Mouse (Mus musculus): Measurements from ENCODE around the gene Wnt6. TPM values are rescaled to one million over a fixed set of nuclear protein-coding genes. Genes with fewer than 3 reads are reported as not detected.

Wnt6 gene
- total RNA-seq, 2 experiments from 2014 or later: 2.1 to 4.7 TPM

DNA sequence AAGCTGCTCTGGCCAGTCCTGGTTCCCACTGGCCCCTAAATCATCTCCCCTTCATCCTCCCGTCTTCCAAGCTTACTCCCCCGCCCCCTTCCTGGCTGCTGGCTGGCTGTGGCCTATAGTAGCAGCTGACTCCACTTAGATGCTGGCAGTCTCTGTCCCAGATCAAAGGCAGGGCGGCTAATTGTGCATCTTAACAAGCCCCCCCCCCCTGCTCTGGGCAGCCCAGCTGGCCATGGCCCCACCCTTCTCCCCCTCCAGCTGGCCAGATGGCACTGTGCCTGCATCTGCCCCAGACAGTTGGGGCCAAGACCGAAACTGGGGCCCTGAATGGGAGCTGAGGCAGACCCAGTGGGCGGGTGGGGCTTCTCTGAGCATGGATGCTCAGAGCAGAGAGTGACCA, 25.8 kb downstream of the Wnt6 start:
- intact Hi-C loops (cut with DNase I): no loop called here
- no peak overlapping the region for H3K4me3 ChIP-seq
- peak in 1 of 2 experiments; percentile 15 for DNase-seq (ENCODE audit: extremely low spot score in 1 of 2, low spot score in 2 of 2)
- no peak for TF ChIP-seq CTCF (IDR thresholded peaks at IDR 0.05)
- no peak overlapping the region for H3K27ac ChIP-seq

DNA sequence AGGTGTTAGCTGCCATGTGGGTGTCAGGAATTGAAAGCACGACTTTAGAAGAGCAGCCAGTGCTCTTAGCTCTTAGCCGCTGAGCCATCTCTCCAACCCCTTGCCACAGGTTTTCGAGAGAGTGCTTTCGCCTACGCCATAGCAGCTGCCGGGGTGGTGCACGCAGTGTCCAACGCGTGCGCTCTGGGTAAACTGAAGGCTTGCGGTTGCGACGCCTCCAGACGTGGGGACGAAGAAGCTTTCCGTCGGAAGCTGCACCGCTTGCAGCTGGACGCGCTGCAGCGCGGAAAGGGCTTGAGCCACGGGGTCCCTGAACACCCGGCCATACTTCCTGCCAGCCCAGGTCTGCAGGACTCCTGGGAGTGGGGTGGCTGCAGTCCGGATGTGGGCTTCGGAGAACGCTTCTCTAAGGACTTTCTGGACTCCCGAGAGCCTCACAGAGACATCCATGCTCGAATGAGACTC, 28.8 kb downstream of the Wnt6 start:
- intact Hi-C loops (cut with DNase I): no loop called here
- peak; percentile 53 to 67 for DNase-seq (ENCODE audit: extremely low spot score in 1 of 2, low spot score in 2 of 2)
- Histone ChIP-seq H3K27ac (peak overlapping the region; percentile 76), H3K4me3 (peak overlapping the region; percentile 36)
- no peak for TF ChIP-seq CTCF (IDR thresholded peaks at IDR 0.05)

DNA sequence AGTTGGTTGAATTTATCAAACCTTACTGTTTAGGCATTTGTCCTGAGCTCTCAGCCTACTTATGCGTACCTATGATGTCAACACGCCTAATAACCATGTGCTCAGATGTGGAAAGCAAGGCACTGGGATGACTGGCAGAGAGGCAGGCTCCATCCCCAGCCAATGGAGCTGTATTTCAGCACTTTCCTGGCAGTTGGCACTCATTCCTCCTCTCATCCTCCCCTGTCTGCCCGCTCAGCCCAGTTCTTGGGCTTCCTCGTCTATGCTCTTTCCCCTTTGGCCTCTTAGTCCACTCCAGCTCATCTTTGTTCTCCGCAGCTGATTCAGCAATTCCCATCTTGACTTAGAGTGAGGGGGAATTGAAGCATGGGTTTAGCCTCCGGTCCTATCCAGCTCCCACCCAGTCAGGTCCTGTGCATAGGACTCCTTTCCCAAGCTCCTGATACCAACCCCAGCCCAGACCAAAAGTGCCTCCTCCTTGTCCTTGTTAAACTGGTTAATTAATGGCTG, 30.0 kb downstream of the Wnt6 start:
- DNase-seq (ENCODE audit: extremely low spot score in 1 of 2, low spot score in 2 of 2): no peak
- no peak overlapping the region; the same call in 1 of the 2 replicates for H3K27ac ChIP-seq
- no peak for TF ChIP-seq CTCF (IDR thresholded peaks at IDR 0.05)
- intact Hi-C loops (cut with DNase I): no loop called here
- H3K4me3 ChIP-seq: no peak overlapping the region

DNA sequence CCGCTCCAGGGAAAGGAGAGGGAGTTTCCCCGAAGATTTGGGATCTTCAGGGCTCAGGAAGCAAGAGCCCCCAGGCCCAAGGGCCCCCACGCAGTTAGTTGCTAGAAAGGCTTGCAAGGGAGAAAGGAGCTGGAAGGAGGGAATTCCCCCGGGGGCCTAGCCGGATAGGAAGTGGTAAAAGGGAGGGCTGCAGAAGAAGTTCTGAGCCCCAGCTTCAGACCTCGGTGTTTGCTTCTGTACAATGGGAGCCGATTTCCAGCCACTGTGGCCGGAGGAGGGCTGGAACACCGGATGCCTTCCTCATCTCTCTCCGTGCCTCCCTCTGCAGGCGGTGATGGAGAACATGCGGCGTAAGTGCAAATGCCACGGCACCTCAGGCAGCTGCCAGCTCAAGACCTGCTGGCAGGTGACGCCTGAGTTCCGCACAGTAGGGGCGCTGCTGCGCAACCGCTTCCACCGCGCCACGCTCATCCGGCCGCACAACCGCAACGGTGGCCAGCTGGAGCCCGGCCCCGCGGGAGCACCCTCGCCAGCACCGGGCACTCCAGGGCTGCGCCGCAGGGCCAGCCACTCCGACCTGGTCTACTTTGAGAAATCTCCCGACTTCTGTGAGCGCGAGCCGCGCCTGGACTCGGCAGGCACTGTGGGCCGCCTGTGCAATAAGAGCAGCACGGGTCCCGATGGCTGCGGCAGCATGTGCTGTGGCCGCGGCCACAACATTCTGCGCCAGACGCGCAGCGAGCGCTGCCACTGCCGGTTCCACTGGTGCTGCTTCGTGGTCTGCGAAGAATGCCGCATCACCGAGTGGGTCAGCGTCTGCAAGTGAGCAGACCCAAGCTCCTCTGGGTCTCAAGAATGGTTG, 31.3 kb downstream of the Wnt6 start:
- peak; percentile 76 to 82 for DNase-seq (ENCODE audit: extremely low spot score in 1 of 2, low spot score in 2 of 2)
- TF ChIP-seq CTCF (IDR thresholded peaks at IDR 0.05): peak; percentile 64
- intact Hi-C loops (cut with DNase I): no loop called here
- Histone ChIP-seq H3K4me3 (peak overlapping the region; percentile 38), H3K27ac (peak overlapping the region; percentile 88)

DNA sequence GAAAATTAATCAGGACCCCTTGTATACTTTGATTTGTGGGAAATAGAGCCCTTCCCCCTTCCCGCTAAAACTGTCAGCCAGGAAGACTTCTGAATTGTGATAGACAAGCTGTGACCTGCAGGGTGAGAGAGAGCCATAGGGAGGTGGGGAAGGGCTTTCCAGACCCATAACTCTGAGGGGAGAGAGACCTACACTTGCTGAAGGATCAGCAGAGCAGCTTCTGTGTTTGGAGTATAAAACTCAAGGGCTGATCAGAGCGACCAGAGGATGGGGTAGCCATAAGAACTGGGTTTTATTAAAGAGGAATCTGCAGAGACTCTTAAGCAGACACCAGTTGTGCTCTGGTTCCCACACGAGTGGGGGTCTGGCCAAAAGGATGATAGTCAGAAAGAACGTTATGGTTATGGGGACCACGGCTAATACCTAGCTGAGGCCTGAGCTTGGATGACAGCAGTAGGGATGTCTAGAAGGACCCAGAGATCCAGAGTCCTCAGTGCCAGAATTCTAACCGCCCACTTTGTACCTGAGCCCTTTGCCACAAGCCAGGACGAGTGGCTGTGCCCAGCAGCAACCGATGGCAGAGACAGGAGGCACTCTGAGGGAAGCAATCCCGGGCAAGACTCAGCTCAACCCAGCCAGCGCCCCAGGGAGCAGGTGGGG, 32.6 kb downstream of the Wnt6 start:
- DNase-seq (ENCODE audit: extremely low spot score in 1 of 2, low spot score in 2 of 2): peak in 1 of 2 experiments; percentile 10
- H3K27ac ChIP-seq: no peak overlapping the region
- no peak overlapping the region for H3K4me3 ChIP-seq
- intact Hi-C loops (cut with DNase I): no loop called here
- TF ChIP-seq CTCF (IDR thresholded peaks at IDR 0.05): no peak

DNA sequence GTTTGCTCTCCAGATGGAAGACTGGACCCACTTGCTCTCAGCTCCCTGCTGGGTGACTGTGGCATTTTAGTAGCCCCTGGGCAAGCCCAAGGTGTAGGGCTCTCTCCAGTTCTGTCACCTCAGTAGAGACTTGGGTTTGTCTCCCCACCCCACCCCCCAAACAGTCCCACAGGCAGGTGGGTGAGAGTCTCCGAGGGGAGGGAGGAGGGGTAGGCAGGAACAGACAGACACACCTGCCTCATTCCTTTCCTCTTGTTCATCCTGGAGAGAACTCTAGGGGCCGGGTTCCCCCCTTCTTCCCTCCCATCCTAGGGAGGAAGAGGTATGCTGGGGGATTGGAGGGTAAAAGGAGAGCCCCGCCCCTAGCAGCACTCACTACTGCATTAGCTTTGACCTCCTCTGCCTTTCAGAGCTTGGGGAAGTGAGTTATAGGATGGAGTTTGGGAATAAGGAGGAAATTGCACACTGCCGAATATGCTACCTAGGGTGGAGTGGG, 33.7 kb downstream of the Wnt6 start:
- DNase-seq (ENCODE audit: extremely low spot score in 1 of 2, low spot score in 2 of 2): no peak
- H3K27ac ChIP-seq: no peak overlapping the region
- intact Hi-C loops (cut with DNase I): no loop called here
- TF ChIP-seq CTCF (IDR thresholded peaks at IDR 0.05): no peak
- no peak overlapping the region for H3K4me3 ChIP-seq

DNA sequence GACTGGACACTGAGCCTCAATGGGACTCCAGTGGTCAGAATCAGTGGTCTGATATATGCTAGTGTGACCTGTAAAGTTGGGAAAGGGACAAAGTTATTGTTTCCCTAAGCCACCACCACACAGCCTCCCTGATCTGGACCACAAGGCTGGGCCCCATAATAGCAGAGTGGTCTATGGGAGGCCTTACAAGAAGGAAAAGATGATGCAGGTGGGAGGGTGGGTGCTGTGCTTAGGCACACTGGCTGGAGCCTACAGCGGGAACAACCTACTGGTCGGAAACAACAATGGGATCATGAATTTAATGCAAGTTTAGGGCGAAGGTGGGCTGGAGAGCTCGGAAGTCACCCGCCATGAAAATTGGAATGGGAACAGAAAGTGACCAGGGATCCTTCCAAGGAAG, 34.2 kb downstream of the Wnt6 start:
- peak overlapping the region; percentile 92 for H3K27ac ChIP-seq

DNA sequence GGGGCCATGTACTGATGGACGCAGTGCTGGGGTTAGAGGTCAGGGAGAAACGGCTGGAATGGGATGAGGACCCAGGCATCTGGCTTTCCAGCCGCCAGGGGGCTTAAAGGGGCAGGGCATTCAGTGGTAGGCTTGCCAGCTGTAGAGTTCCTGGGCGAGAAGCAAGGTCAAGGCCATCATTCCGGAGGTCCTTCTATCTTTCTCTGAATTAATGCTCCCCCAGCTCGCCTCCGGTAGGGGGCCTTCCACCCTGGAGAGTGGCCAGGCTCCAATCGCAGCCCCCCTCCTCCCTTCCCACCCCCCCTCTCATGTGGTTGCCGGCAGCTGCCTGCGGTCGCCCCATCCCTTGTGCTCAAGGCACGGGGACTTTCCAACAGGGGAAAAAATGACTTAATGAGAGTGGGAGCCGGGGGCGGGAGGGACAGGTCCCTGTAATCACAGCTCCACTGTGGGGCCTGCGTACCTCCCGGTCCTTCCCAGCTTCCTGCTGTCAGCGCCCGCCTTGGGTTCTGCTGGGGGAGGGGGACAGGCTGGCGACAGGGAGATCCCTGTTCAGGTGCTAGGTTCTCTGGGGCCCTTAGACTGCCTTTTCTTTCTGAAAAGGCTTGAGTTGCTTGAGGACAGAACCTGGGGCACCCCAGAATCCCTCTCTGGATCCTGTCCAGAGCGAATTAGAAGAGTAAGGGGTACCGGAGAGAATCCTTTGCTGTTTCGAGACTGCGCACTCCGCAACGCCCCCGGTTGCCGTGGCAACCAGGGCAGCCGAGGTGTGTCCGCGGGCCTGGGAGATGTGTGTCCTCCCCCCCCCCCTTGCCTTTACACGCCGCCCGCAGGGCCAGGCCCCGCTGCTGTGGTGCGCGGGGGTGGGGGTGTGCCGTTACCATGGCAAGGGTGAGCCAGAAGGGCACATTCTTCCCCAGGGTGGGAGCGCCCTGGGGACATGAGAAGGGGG, 34.9 kb downstream of the Wnt6 start:
- Histone ChIP-seq H3K4me3 (peak overlapping the region; percentile 46), H3K27ac (peak overlapping the region; percentile 92)
- peak; percentile 65 to 67 for DNase-seq (ENCODE audit: extremely low spot score in 1 of 2, low spot score in 2 of 2)
- TF ChIP-seq CTCF (IDR thresholded peaks at IDR 0.05): peak; percentile 23
- intact Hi-C loops (cut with DNase I): no loop called here

More for the DNA sequence above, 34.2 kb downstream of the Wnt6 start:
- no peak for DNase-seq (ENCODE audit: extremely low spot score in 1 of 2, low spot score in 2 of 2)
- TF ChIP-seq CTCF (IDR thresholded peaks at IDR 0.05): no peak
- no peak overlapping the region for H3K4me3 ChIP-seq
- intact Hi-C loops (cut with DNase I): no loop called here

DNA sequence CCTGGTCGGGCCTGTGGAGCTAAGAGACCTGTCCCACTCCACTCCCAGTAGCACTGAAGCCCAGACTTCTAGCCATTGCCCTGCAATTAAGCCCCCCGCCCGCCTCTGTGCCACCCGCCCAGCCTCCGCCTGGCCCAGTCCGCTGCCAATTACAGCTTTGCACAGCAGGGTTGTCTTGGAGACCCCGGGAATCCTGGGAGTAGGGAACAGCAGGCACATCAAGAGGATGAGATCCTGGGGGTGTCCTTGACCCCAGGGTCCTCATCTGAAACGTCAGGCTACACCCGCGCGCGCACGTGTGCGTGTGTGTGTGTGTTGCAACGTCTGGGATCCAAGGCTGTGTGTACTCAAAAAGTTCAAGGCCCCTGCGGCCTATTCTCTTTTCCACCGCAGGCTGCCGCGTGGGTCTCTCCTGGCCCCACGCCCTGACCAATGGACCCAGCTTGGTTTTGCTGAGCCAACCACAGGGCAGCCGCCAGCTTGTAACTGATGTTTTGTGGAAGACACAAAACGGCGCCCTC, 35.9 kb downstream of the Wnt6 start:
- intact Hi-C loops (cut with DNase I): loop anchor here (1.0 kb wide), 2 partner anchors 19 to 44 kb away; no protein-coding TSS in a partner anchor
- no peak overlapping the region for H3K4me3 ChIP-seq
- DNase-seq (ENCODE audit: extremely low spot score in 1 of 2, low spot score in 2 of 2): peak in 1 of 2 experiments; percentile 29
- H3K27ac ChIP-seq: peak overlapping the region; percentile 92
- TF ChIP-seq CTCF (IDR thresholded peaks at IDR 0.05): no peak

DNA sequence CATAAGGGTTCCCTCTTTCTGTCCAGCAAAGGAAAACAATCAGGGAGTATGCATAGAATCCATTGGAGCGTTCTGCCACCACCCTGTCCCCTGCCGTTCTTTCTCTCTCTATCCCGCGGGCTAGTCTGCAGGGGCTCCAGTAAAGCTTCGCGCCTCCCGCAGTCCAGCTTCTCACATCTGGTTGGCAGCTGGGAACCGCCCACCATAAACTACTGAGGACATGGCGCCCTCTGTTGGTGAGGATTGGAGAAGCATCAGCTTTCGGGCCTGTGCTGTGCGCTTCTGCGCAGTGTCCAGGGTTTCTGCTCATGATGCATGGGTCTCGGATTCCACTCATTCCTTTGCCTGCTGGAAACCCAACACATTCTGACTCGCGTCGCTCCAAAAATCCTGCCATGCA, 36.4 kb downstream of the Wnt6 start:
- peak; percentile 90 to 93 for DNase-seq (ENCODE audit: extremely low spot score in 1 of 2, low spot score in 2 of 2)
- Histone ChIP-seq H3K4me3 (no peak overlapping the region), H3K27ac (no peak overlapping the region; the same call in 1 of the 2 replicates)
- intact Hi-C loops (cut with DNase I): loop anchor here (1.0 kb wide), 2 partner anchors 20 to 45 kb away; no protein-coding TSS in a partner anchor
- TF ChIP-seq CTCF (IDR thresholded peaks at IDR 0.05): peak; percentile 91

DNA sequence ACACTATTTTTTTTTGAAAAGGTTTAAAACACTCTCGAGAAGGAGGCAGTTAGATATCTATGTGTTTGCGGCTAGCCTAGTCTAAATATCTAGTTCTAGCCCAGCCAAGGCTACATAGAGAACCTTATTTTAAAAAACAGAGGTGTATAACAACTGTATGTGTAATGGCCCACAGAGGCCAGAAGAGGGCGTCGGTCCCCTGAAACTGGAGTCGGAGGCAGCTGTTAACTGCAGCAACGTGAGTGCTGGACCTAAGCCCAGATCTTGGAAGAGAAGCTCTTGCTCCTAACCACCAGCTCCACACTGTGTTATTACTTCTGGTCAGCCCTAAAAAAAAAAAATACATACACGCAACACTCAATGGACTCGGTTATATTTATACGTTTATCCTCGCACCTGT, 37.3 kb downstream of the Wnt6 start:
- Histone ChIP-seq H3K4me3 (no peak overlapping the region), H3K27ac (no peak overlapping the region)
- intact Hi-C loops (cut with DNase I): no loop called here
- peak; percentile 37 for TF ChIP-seq CTCF (IDR thresholded peaks at IDR 0.05)
- peak in 1 of 2 experiments; percentile 13 for DNase-seq (ENCODE audit: extremely low spot score in 1 of 2, low spot score in 2 of 2)

Data from left cerebral cortex, adult 2 months (tissue).